25 mouse cellular contexts compared by ENCODE assay signal in genomic region chr11:104034486-104034885, GRCm38 (mm10).
"Had no signal": no experiment of that assay in that cellular context is flagged by ENCODE, and none has a peak within 500 bp of the region (broad histone marks: within the 10 kb centered on the region; RNA-seq: fewer than 3 reads in every experiment).

No protein-coding gene starts in this region.

- H3K4me2 ChIP-seq: heart, embryonic 12.5 days; hindbrain, embryonic 12.5 days; hindbrain, embryonic 14.5 days; intestine, embryonic 15.5 days; limb, embryonic 12.5 days had no signal

- H3K36me3 ChIP-seq: heart, embryonic 10.5 days; heart, embryonic 12.5 days; hindbrain, embryonic 10.5 days; hindbrain, embryonic 12.5 days; intestine, embryonic 15.5 days; limb, embryonic 10.5 days; limb, embryonic 12.5 days had no signal

- H3K4me1 ChIP-seq: heart, embryonic 10.5 days; heart, embryonic 12.5 days; hindbrain, embryonic 10.5 days; hindbrain, embryonic 12.5 days; intestine, embryonic 15.5 days; limb, embryonic 10.5 days; limb, embryonic 12.5 days had no signal

- H3K9ac ChIP-seq: heart, embryonic 12.5 days; hindbrain, embryonic 12.5 days; hindbrain, embryonic 14.5 days; intestine, embryonic 15.5 days; limb, embryonic 12.5 days had no signal

- H3K9me3 ChIP-seq: heart, embryonic 10.5 days; heart, embryonic 12.5 days; hindbrain, embryonic 10.5 days; hindbrain, embryonic 12.5 days; intestine, embryonic 15.5 days; limb, embryonic 10.5 days; limb, embryonic 12.5 days had no signal

- DNase-seq: gastrocnemius, adult 2 months; gastrocnemius, postnatal 10 days; gastrocnemius, postnatal 25 days; heart, adult 18-20 months; heart, postnatal 10 days; heart, postnatal 4 days; kidney, adult 18-20 months; kidney, adult 8-10 months; kidney, postnatal 10 days; kidney, postnatal 25 days; kidney, postnatal 4 days; liver had no signal

- H3K27me3 ChIP-seq: hindbrain, embryonic 12.5 days; limb, embryonic 12.5 days had no signal

- H3K27ac ChIP-seq: gastrocnemius, adult 2 months; heart, embryonic 10.5 days; hindbrain, embryonic 10.5 days; hindbrain, embryonic 12.5 days; hindbrain, embryonic 14.5 days; intestine, embryonic 15.5 days; layer of hippocampus, adult 2 months; left cerebral cortex, adult 2 months; limb, embryonic 10.5 days; limb, embryonic 12.5 days had no signal

- H3K4me3 ChIP-seq: gastrocnemius, adult 2 months; heart, embryonic 10.5 days; heart, embryonic 12.5 days; hindbrain, embryonic 10.5 days; hindbrain, embryonic 12.5 days; intestine, embryonic 15.5 days; layer of hippocampus, adult 2 months; left cerebral cortex, adult 2 months; limb, embryonic 10.5 days; limb, embryonic 12.5 days had no signal

- ATAC-seq: hindbrain, embryonic 16.5 days; inflammation-experienced regulatory T-cells, adult 6 months; intestine, embryonic 15.5 days; intestine, postnatal 0 days had no signal
